Mouse (Mus musculus): ENCODE results near the gene Atp8b3. TPM values are rescaled to one million over a fixed set of nuclear protein-coding genes. Genes with fewer than 3 reads are reported as not detected.

The Atp8b3 gene
- polyA plus RNA-seq, 1 experiment = 0.13 TPM

- H3K4me3 ChIP-seq (ENCODE audit: insufficient read depth, poor library complexity, severe bottlenecking) = no peak overlapping the region
- H3K79me3 ChIP-seq (ENCODE audit: low read depth) = peaks cover 12% of the 10 kb centered on the region
- no peak for TF ChIP-seq MAX (IDR thresholded peaks at IDR 0.05)
- TF ChIP-seq MYOG (IDR thresholded peaks at IDR 0.05; ENCODE audit: control insufficient read depth, extremely low read depth, insufficient read length) = no peak
- TF ChIP-seq CEBPB (IDR thresholded peaks at IDR 0.05; ENCODE audit: low read depth) = no peak
- TF ChIP-seq FOSL1 (IDR thresholded peaks at IDR 0.05; ENCODE audit: insufficient read depth, low read length, poor library complexity, severe bottlenecking) = no peak
- no peak for TF ChIP-seq MYOD1 (IDR thresholded peaks at IDR 0.05; ENCODE audit: control insufficient read depth, insufficient read length, low read depth)
- TF ChIP-seq USF1 (IDR thresholded peaks at IDR 0.05; ENCODE audit: low read depth) = no peak
- TF ChIP-seq CTCF (IDR thresholded peaks at IDR 0.05; ENCODE audit: control insufficient read depth, insufficient read depth, insufficient read length) = no peak
- no peak overlapping the region for H3ac ChIP-seq (ENCODE audit: control insufficient read depth, insufficient read length, low read depth)
- H3K27me3 ChIP-seq (ENCODE audit: control insufficient read depth, insufficient read depth, insufficient read length) = no peaks in the 10 kb centered on the region
- H3K79me2 ChIP-seq (ENCODE audit: control insufficient read depth, insufficient read depth) = peaks cover 32% of the 10 kb centered on the region
- H3K36me3 ChIP-seq (ENCODE audit: control insufficient read depth, insufficient read depth) = peaks cover 13% of the 10 kb centered on the region
These were observed 45.1 kb upstream of the Atp8b3 start for GRCm38 (mm10) chr10:80584045-80584488.

- H3K4me3 ChIP-seq (ENCODE audit: insufficient read depth, poor library complexity, severe bottlenecking) = no peak overlapping the region
- H3K79me2 ChIP-seq (ENCODE audit: control insufficient read depth, insufficient read depth) = peaks cover 22% of the 10 kb centered on the region
- no peak overlapping the region for H3ac ChIP-seq (ENCODE audit: control insufficient read depth, insufficient read length, low read depth)
- H3K79me3 ChIP-seq (ENCODE audit: low read depth) = peaks cover 3% of the 10 kb centered on the region
- H3K36me3 ChIP-seq (ENCODE audit: control insufficient read depth, insufficient read depth) = peaks cover 13% of the 10 kb centered on the region
- no peak for TF ChIP-seq MYOD1 (IDR thresholded peaks at IDR 0.05; ENCODE audit: control insufficient read depth, insufficient read length, low read depth)
- TF ChIP-seq FOSL1 (IDR thresholded peaks at IDR 0.05; ENCODE audit: insufficient read depth, low read length, poor library complexity, severe bottlenecking) = no peak
- no peak for TF ChIP-seq MYOG (IDR thresholded peaks at IDR 0.05; ENCODE audit: control insufficient read depth, extremely low read depth, insufficient read length)
- TF ChIP-seq USF1 (IDR thresholded peaks at IDR 0.05; ENCODE audit: low read depth) = no peak
- TF ChIP-seq CTCF (IDR thresholded peaks at IDR 0.05; ENCODE audit: control insufficient read depth, insufficient read depth, insufficient read length) = no peak
- TF ChIP-seq CEBPB (IDR thresholded peaks at IDR 0.05; ENCODE audit: low read depth) = no peak
- no peak for TF ChIP-seq MAX (IDR thresholded peaks at IDR 0.05)
- H3K27me3 ChIP-seq (ENCODE audit: control insufficient read depth, insufficient read depth, insufficient read length) = no peaks in the 10 kb centered on the region
These were observed 44.1 kb upstream of the Atp8b3 start for GRCm38 (mm10) chr10:80583047-80583446.

DNA sequence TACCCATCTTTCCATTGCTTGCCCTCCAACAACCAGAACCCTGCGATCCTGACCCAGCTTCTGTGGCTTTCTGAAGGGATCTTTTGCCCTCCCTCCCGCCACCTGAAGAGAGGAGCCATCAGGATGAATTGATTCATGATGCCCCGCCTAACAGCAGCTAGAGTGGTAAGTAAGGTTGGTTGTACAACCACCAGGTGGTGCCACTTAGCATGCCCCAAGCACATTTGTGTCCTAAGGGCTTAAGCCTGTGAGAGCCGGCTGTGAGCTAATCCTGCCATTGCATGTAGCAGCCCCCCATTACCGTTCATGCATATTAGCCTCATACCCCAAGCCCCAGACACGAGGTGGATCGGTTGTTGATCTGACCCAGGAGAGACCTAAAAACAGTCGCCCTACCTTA is 40.0 kb upstream of the Atp8b3 start:
- Histone ChIP-seq H3ac (ENCODE audit: control insufficient read depth, insufficient read length, low read depth) (peak overlapping the region; percentile 46), H3K27me3 (ENCODE audit: control insufficient read depth, insufficient read depth, insufficient read length) (no peaks in the 10 kb centered on the region), H3K36me3 (ENCODE audit: control insufficient read depth, insufficient read depth) (peaks cover 14% of the 10 kb centered on the region), H3K4me3 (ENCODE audit: insufficient read depth, poor library complexity, severe bottlenecking) (no peak overlapping the region), H3K79me2 (ENCODE audit: control insufficient read depth, insufficient read depth) (peaks cover 32% of the 10 kb centered on the region), H3K79me3 (ENCODE audit: low read depth) (peaks cover 26% of the 10 kb centered on the region)
- TF ChIP-seq USF1 (IDR thresholded peaks at IDR 0.05; ENCODE audit: low read depth) (no peak), FOSL1 (IDR thresholded peaks at IDR 0.05; ENCODE audit: insufficient read depth, low read length, poor library complexity, severe bottlenecking) (no peak), CTCF (IDR thresholded peaks at IDR 0.05; ENCODE audit: control insufficient read depth, insufficient read depth, insufficient read length) (peak; percentile 69), MAX (IDR thresholded peaks at IDR 0.05) (no peak), CEBPB (IDR thresholded peaks at IDR 0.05; ENCODE audit: low read depth) (no peak), MYOD1 (IDR thresholded peaks at IDR 0.05; ENCODE audit: control insufficient read depth, insufficient read length, low read depth) (no peak), MYOG (IDR thresholded peaks at IDR 0.05; ENCODE audit: control insufficient read depth, extremely low read depth, insufficient read length) (no peak)

DNA sequence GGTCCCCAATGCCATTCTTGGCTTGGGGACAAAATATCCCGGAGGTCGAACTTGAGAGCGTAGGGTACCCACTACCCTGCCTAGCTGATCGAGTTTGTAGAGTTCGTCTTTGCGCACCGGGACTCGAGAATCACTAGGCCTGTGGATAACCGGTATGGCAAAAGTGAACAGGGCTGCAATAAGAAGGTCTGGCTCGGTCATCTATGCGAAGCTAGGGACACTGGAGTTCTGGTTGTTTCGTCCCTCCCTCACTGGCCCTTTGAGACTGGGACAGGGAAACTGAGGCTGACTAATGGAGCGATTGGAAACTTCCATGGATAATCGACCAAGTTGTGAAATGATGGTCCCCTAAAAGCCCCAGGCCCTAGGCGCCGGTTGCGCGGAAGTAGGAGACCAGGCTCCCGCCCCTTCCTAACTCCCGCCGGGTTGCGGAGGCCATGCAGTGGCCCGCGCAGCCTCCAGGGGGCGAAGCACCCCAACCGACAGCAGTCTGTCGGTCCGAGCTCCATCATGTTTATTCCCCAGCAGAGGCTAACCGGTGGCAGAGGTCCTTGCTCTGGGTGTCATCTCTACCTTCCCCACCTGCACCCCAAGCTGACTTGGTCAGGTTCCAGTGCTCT is 39.3 kb upstream of the Atp8b3 start:
- Histone ChIP-seq H3K4me3 (ENCODE audit: insufficient read depth, poor library complexity, severe bottlenecking) (peak overlapping the region; percentile 87), H3K36me3 (ENCODE audit: control insufficient read depth, insufficient read depth) (peaks cover 8% of the 10 kb centered on the region), H3ac (ENCODE audit: control insufficient read depth, insufficient read length, low read depth) (peak overlapping the region; percentile 68), H3K79me2 (ENCODE audit: control insufficient read depth, insufficient read depth) (peaks cover 38% of the 10 kb centered on the region), H3K79me3 (ENCODE audit: low read depth) (peaks cover 32% of the 10 kb centered on the region), H3K27me3 (ENCODE audit: control insufficient read depth, insufficient read depth, insufficient read length) (no peaks in the 10 kb centered on the region)
- TF ChIP-seq USF1 (IDR thresholded peaks at IDR 0.05; ENCODE audit: low read depth) (no peak), CTCF (IDR thresholded peaks at IDR 0.05; ENCODE audit: control insufficient read depth, insufficient read depth, insufficient read length) (peak; percentile 96), MAX (IDR thresholded peaks at IDR 0.05) (peak; percentile 54)

DNA sequence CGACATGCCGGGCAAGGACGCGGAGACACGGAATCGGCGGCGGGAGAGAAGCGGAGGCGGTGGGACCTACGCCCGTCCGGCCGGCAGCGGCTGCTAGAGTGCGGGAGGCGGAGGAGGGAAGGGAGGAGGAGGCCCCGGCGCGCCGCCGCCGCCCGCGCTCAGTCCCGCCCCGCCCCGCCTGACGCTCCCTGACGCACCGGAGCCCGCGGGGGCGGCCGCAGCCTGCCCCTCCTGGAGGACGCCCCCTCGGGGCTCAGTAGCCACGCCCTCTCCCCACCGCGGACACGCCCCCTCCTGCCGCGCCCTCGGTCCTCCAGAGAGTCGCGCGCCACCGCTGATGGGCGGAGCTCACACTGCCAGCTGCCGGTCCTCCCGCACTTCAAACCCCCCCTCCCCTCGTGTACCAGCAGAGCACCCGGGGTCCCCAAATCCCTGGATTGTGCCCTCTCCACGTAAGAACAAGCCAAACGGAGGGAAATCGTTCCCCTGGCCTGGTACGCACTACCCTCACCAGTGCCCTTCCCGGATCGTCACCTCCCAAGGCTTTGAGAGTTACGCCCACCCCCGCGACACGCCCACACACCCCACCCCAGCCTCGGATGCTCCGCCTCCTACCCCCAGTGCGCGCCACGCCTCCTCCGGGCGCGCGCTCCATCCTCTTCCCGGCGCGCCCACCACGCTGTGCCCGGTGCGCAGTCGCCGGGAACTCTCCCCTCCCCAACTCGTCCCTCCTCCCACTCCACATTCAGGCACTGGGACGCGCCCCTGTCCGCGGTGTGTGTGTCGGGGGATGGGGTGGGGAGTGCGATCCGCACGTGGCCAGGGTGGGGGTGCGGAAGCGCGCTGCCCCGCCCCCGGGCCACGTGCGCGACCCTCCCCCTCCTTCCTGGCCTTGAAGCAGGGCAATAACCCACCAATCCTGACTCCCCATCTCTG is 38.5 kb upstream of the Atp8b3 start, which contains the start of gene Klf16:
TSS of gene Klf16 (minus strand) at position 127 of the 936 bp plus-strand sequence.
- Histone ChIP-seq H3K79me3 (ENCODE audit: low read depth) (peaks cover 40% of the 10 kb centered on the region), H3K4me3 (ENCODE audit: insufficient read depth, poor library complexity, severe bottlenecking) (peak within 1 kb of the TSS; percentile 87)

More for the DNA sequence above, 38.5 kb upstream of the Atp8b3 start, which contains the start of gene Klf16:
- Histone ChIP-seq H3K27me3 (ENCODE audit: control insufficient read depth, insufficient read depth, insufficient read length) (no peaks in the 10 kb centered on the region), H3ac (ENCODE audit: control insufficient read depth, insufficient read length, low read depth) (peak within 1 kb of the TSS; percentile 98), H3K36me3 (ENCODE audit: control insufficient read depth, insufficient read depth) (peaks cover 7% of the 10 kb centered on the region), H3K79me2 (ENCODE audit: control insufficient read depth, insufficient read depth) (peaks cover 46% of the 10 kb centered on the region)
- TF ChIP-seq MYOG (IDR thresholded peaks at IDR 0.05; ENCODE audit: control insufficient read depth, extremely low read depth, insufficient read length) (no peak), CEBPB (IDR thresholded peaks at IDR 0.05; ENCODE audit: low read depth) (no peak), USF1 (IDR thresholded peaks at IDR 0.05; ENCODE audit: low read depth) (peak; percentile 75), MAX (IDR thresholded peaks at IDR 0.05) (peak; percentile 99)

Data from C2C12 (cell line).